Mouse (Mus musculus): ENCODE results near the gene Gm26657. TPM values are rescaled to one million over a fixed set of nuclear protein-coding genes. Genes with fewer than 3 reads are reported as not detected.

Gene Gm26657
- polyA plus RNA-seq, 1 experiment from 2014 or later, result not detected

Other genes with a start within 250 kb of the Gm26657 start
- 0.19 TPM in 1 of 2 replicates, not detected in the other for gene Actl7b, start 1.4 kb downstream of the Gm26657 start, polyA plus RNA-seq (2014; fragmentation: Nextera tagmentation; extraction: Ambion mirVana)
- gene Actl7a, start 3.3 kb downstream of the Gm26657 start, polyA plus RNA-seq (2014; fragmentation: Nextera tagmentation; extraction: Ambion mirVana), result 0.12 TPM in 1 of 2 replicates, not detected in the other
- 107 and 111 TPM in 2 replicates for gene Elp1, start 62.3 kb downstream of the Gm26657 start, polyA plus RNA-seq (2014; fragmentation: Nextera tagmentation; extraction: Ambion mirVana)
- gene Fam206a, start 62.3 kb downstream of the Gm26657 start, polyA plus RNA-seq (2014; fragmentation: Nextera tagmentation; extraction: Ambion mirVana), result 28.3 and 30.8 TPM in 2 replicates
- 30.5 and 36.8 TPM in 2 replicates for gene Ctnnal1, start 125.1 kb downstream of the Gm26657 start, polyA plus RNA-seq (2014; fragmentation: Nextera tagmentation; extraction: Ambion mirVana)
- 9.5 and 12.7 TPM in 2 replicates for gene Tmem245, start 207.4 kb downstream of the Gm26657 start, polyA plus RNA-seq (2014; fragmentation: Nextera tagmentation; extraction: Ambion mirVana)